Mouse (Mus musculus): ENCODE data around the gene Tm9sf4. TPM values are rescaled to one million over a fixed set of nuclear protein-coding genes. Genes with fewer than 3 reads are reported as not detected.
A peak's percentile ranks its signal among the peaks of the same experiment; 100 is the strongest.

The Tm9sf4 gene
- polyA plus RNA-seq, 1 experiment, result 42.5 TPM

DNA sequence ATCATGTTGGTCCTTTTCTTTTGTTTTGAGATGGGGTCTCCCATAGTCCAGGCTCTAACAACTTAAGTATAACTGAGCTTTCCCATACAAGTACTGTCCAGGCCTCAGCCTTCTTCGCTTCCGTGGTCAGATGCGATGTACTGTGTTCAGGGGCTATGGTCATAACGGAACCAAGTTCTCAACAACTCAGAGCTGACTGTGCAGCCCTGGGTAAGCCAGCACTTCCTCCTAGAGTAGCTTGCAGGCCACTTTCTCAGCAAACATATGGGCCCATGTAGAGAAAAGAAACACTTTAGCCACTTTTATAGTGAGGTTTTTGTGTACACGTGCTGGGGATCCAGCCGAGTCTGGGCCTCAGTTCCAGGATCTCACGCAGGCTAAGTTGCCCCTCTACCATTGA lies 38.4 kb upstream of the Tm9sf4 start:
- TF ChIP-seq POLR2A (IDR thresholded peaks at IDR 0.05; ENCODE audit: control insufficient read depth, extremely low read depth, insufficient read depth, low read length, poor library complexity), result no peak
- TF ChIP-seq CTCF (IDR thresholded peaks at IDR 0.05; ENCODE audit: borderline replicate concordance, control insufficient read depth, extremely low read depth, insufficient read depth, low read length, poor library complexity), result no peak
- DNase-seq, result no peak
- Histone ChIP-seq H3K27ac (ENCODE audit: control insufficient read depth, insufficient read depth, low read length) (no peak overlapping the region), H3K4me1 (replicated peaks; ENCODE audit: control insufficient read depth, insufficient read depth, low read length) (peaks cover 6% of the 10 kb centered on the region), H3K36me3 (ENCODE audit: control insufficient read depth, insufficient read depth, low read length) (no peaks in the 10 kb centered on the region), H3K4me3 (ENCODE audit: control insufficient read depth, insufficient read depth, low read length) (no peak overlapping the region), H3K27me3 (ENCODE audit: control insufficient read depth, insufficient read depth, low read length) (no peaks in the 10 kb centered on the region)
- WGBS, result 69% methylated on average over 7 of the region's 7 CpGs

DNA sequence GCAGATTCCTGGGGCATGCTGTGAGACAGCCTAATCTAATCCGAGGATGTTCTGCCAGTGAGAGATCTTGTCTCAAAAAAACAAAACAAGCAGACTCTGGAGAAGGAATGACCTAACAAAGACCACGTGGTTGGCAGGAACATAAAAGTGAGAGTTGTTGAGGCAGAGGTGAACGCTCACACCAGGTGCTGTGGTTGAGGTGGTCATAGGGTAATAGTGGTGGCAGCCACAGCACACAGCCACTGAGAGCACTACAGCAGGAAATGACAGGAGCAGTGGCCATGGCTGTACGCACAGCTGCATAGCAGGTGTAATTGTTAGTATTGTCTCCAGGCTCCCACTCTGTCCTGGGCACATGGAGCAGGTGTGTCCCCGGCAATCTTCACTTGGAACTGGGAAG lies 35.2 kb upstream of the Tm9sf4 start:
- TF ChIP-seq POLR2A (IDR thresholded peaks at IDR 0.05; ENCODE audit: control insufficient read depth, extremely low read depth, insufficient read depth, low read length, poor library complexity) (no peak), CTCF (IDR thresholded peaks at IDR 0.05; ENCODE audit: borderline replicate concordance, control insufficient read depth, extremely low read depth, insufficient read depth, low read length, poor library complexity) (no peak)
- Histone ChIP-seq H3K4me3 (ENCODE audit: control insufficient read depth, insufficient read depth, low read length) (no peak overlapping the region), H3K27me3 (ENCODE audit: control insufficient read depth, insufficient read depth, low read length) (no peaks in the 10 kb centered on the region), H3K27ac (ENCODE audit: control insufficient read depth, insufficient read depth, low read length) (no peak overlapping the region), H3K36me3 (ENCODE audit: control insufficient read depth, insufficient read depth, low read length) (no peaks in the 10 kb centered on the region), H3K4me1 (replicated peaks; ENCODE audit: control insufficient read depth, insufficient read depth, low read length) (peaks cover 6% of the 10 kb centered on the region)
- WGBS, result 2% methylated on average over 5 of the region's 5 CpGs
- DNase-seq, result peak; percentile 6

- Histone ChIP-seq H3K36me3 (ENCODE audit: control insufficient read depth, insufficient read depth, low read length) (no peaks in the 10 kb centered on the region), H3K27ac (ENCODE audit: control insufficient read depth, insufficient read depth, low read length) (no peak overlapping the region), H3K27me3 (ENCODE audit: control insufficient read depth, insufficient read depth, low read length) (no peaks in the 10 kb centered on the region), H3K4me1 (replicated peaks; ENCODE audit: control insufficient read depth, insufficient read depth, low read length) (peaks cover 1% of the 10 kb centered on the region), H3K4me3 (ENCODE audit: control insufficient read depth, insufficient read depth, low read length) (no peak overlapping the region)
- 48% methylated on average over 6 of the region's 6 CpGs for WGBS
- DNase-seq, result peak; percentile 37
- TF ChIP-seq CTCF (IDR thresholded peaks at IDR 0.05; ENCODE audit: borderline replicate concordance, control insufficient read depth, extremely low read depth, insufficient read depth, low read length, poor library complexity), result peak; percentile 41; the same call in 1 of the 2 replicates
- TF ChIP-seq POLR2A (IDR thresholded peaks at IDR 0.05; ENCODE audit: control insufficient read depth, extremely low read depth, insufficient read depth, low read length, poor library complexity), result no peak
Measured at GRCm38 (mm10) chr2:153131019-153131418, 30.1 kb upstream of the Tm9sf4 start.

DNA sequence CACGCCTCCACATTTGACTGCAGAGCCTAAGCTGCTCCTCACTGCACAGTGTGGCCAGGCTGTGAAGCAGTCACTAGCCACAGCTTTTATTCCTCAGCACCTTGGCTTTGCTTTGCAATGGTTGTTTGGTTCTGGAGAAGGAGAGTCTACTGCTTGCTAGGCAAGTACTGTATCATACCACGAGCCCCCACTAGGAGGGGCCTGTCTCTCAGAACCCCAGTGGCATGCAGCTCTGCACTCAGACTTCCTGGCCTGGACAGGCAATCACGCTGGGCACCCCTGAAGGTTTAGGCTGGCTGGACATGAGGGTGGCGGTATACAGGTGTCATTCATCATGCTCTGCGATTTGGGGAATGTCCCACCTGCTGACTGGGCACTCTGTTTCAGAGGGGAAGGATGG lies 26.9 kb upstream of the Tm9sf4 start:
- no peak for DNase-seq
- no peaks in the 10 kb centered on the region for H3K27me3 ChIP-seq (ENCODE audit: control insufficient read depth, insufficient read depth, low read length)
- no peaks in the 10 kb centered on the region for H3K4me1 ChIP-seq (replicated peaks; ENCODE audit: control insufficient read depth, insufficient read depth, low read length)
- WGBS, result 67% methylated on average over 5 of the region's 5 CpGs
- H3K4me3 ChIP-seq (ENCODE audit: control insufficient read depth, insufficient read depth, low read length), result no peak overlapping the region
- TF ChIP-seq CTCF (IDR thresholded peaks at IDR 0.05; ENCODE audit: borderline replicate concordance, control insufficient read depth, extremely low read depth, insufficient read depth, low read length, poor library complexity) (no peak), POLR2A (IDR thresholded peaks at IDR 0.05; ENCODE audit: control insufficient read depth, extremely low read depth, insufficient read depth, low read length, poor library complexity) (no peak)
- no peaks in the 10 kb centered on the region for H3K36me3 ChIP-seq (ENCODE audit: control insufficient read depth, insufficient read depth, low read length)
- H3K27ac ChIP-seq (ENCODE audit: control insufficient read depth, insufficient read depth, low read length), result no peak overlapping the region

DNA sequence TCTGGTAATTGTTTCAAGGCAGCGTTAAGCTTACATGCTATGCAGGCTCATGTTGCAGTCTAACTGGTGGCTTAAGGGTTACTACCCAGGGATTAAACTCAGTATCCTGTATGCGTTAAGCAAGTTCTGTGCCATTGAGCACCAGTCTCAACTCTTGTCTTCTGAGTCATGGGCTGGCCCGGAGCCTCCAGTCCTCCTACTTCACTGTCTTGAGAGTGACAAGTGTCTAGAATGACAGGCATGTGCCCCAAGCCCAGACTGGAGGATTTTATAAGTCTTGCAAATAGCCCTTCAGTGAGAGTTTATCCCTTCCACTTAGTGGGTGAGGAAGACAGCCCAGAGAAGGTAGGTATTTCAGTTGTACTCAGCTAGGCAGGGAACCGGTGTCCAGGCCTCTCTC lies 24.9 kb upstream of the Tm9sf4 start:
- Histone ChIP-seq H3K4me3 (ENCODE audit: control insufficient read depth, insufficient read depth, low read length) (no peak overlapping the region), H3K27ac (ENCODE audit: control insufficient read depth, insufficient read depth, low read length) (no peak overlapping the region), H3K27me3 (ENCODE audit: control insufficient read depth, insufficient read depth, low read length) (no peaks in the 10 kb centered on the region), H3K4me1 (replicated peaks; ENCODE audit: control insufficient read depth, insufficient read depth, low read length) (no peaks in the 10 kb centered on the region), H3K36me3 (ENCODE audit: control insufficient read depth, insufficient read depth, low read length) (no peaks in the 10 kb centered on the region)
- no peak for DNase-seq
- TF ChIP-seq CTCF (IDR thresholded peaks at IDR 0.05; ENCODE audit: borderline replicate concordance, control insufficient read depth, extremely low read depth, insufficient read depth, low read length, poor library complexity) (no peak), POLR2A (IDR thresholded peaks at IDR 0.05; ENCODE audit: control insufficient read depth, extremely low read depth, insufficient read depth, low read length, poor library complexity) (no peak)
- 90% methylated on average over 4 of the region's 4 CpGs for WGBS

- no peak overlapping the region for H3K4me3 ChIP-seq (ENCODE audit: control insufficient read depth, insufficient read depth, low read length)
- TF ChIP-seq CTCF (IDR thresholded peaks at IDR 0.05; ENCODE audit: borderline replicate concordance, control insufficient read depth, extremely low read depth, insufficient read depth, low read length, poor library complexity), result no peak
- no peak for TF ChIP-seq POLR2A (IDR thresholded peaks at IDR 0.05; ENCODE audit: control insufficient read depth, extremely low read depth, insufficient read depth, low read length, poor library complexity)
- WGBS, result 92% methylated on average over 7 of the region's 7 CpGs
- no peaks in the 10 kb centered on the region for H3K4me1 ChIP-seq (replicated peaks; ENCODE audit: control insufficient read depth, insufficient read depth, low read length)
- no peaks in the 10 kb centered on the region for H3K27me3 ChIP-seq (ENCODE audit: control insufficient read depth, insufficient read depth, low read length)
- DNase-seq, result no peak
- no peak overlapping the region for H3K27ac ChIP-seq (ENCODE audit: control insufficient read depth, insufficient read depth, low read length)
- H3K36me3 ChIP-seq (ENCODE audit: control insufficient read depth, insufficient read depth, low read length), result no peaks in the 10 kb centered on the region
Measured at GRCm38 (mm10) chr2:153139158-153139557, 21.9 kb upstream of the Tm9sf4 start.

DNA sequence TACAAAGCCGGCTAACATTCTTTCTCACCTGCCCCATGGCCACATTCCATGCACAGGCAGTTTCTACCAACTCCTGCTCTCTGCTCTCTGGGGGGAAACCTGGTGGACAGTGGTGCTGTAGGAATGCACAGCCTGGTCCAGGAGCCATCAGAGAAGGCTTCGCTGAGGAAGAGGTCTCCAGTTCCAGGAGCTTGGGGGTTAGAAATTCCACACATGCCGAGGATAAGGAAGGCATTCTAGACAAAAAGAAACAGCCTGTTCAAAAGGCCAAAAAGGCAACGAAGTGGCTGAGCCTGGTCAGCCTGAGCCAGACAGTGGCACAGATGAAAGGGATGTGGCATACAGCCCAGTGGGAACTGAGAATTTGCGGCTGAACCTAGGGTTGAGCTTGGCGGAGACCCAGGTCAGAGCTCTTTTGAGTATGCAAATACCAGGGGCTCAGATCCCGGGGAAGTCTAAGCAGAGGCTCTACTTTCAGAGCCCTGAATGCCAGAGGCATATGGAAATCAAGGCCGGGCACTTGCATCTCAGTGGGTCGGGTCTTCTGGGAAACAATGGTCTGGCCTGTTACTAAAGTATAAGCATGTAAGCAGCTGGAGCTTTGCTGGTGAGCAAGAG lies 21.0 kb upstream of the Tm9sf4 start:
- H3K4me3 ChIP-seq (ENCODE audit: control insufficient read depth, insufficient read depth, low read length), result no peak overlapping the region
- no peak overlapping the region for H3K27ac ChIP-seq (ENCODE audit: control insufficient read depth, insufficient read depth, low read length)
- no peak for DNase-seq
- TF ChIP-seq POLR2A (IDR thresholded peaks at IDR 0.05; ENCODE audit: control insufficient read depth, extremely low read depth, insufficient read depth, low read length, poor library complexity) (no peak), CTCF (IDR thresholded peaks at IDR 0.05; ENCODE audit: borderline replicate concordance, control insufficient read depth, extremely low read depth, insufficient read depth, low read length, poor library complexity) (no peak)
- no peaks in the 10 kb centered on the region for H3K36me3 ChIP-seq (ENCODE audit: control insufficient read depth, insufficient read depth, low read length)
- H3K4me1 ChIP-seq (replicated peaks; ENCODE audit: control insufficient read depth, insufficient read depth, low read length), result no peaks in the 10 kb centered on the region
- no peaks in the 10 kb centered on the region for H3K27me3 ChIP-seq (ENCODE audit: control insufficient read depth, insufficient read depth, low read length)
- 61% methylated on average over 9 of the region's 9 CpGs for WGBS

All from thymus, adult 2 months (tissue).